In genomic region chr8:120518736-120519534, GRCm38 (mm10) we compare ENCODE assay signal across 8 mouse cellular contexts.
DNase-seq lines count a peak whose midpoint lies in the region; ATAC-seq lines count a peak whose summit lies in the region.
"Had no signal": no experiment of that assay in that cellular context is flagged by ENCODE, and none has a peak within 500 bp of the region (broad histone marks: within the 10 kb centered on the region; RNA-seq: fewer than 3 reads in every experiment).

No protein-coding gene starts in this region.

- DNase-seq in left cerebral cortex, adult 18-20 months (ENCODE audit: low spot score in 2 of 2), result peak; percentile 44 to 56
- no peak for DNase-seq in left cerebral cortex, adult 11 months (ENCODE audit: low spot score)
- DNase-seq in ZHBTc4 (ENCODE audit: low read depth, low spot score) (peak; percentile 100), adipocyte (ENCODE audit: low spot score) (no peak)
- no peak for DNase-seq in B cell, adult 2 months

- peak overlapping the region; percentile 95; the same call in 1 of the 2 replicates for H3K27ac ChIP-seq in forebrain, embryonic 15.5 days (replicated peaks)
- H3K27ac ChIP-seq in limb, embryonic 12.5 days, result 0 out of 2 replicates have a peak overlapping the region, but pooled peaks have one; percentile 1
- H3K27ac ChIP-seq: lung, embryonic 15.5 days had no signal

- H3K4me3 ChIP-seq in forebrain, embryonic 15.5 days, result no peak overlapping the region
- no peak overlapping the region for H3K4me3 ChIP-seq in limb, embryonic 12.5 days (replicated peaks)
- H3K4me3 ChIP-seq: lung, embryonic 15.5 days had no signal

- H3K36me3 ChIP-seq in forebrain, embryonic 15.5 days, result no peaks in the 10 kb centered on the region
- no peaks in the 10 kb centered on the region for H3K36me3 ChIP-seq in limb, embryonic 12.5 days
- H3K36me3 ChIP-seq: lung, embryonic 15.5 days had no signal

- H3K9me3 ChIP-seq in forebrain, embryonic 15.5 days, result no peaks in the 10 kb centered on the region
- H3K9me3 ChIP-seq in limb, embryonic 12.5 days, result no peaks in the 10 kb centered on the region
- H3K9me3 ChIP-seq: lung, embryonic 15.5 days had no signal

- no peak for ATAC-seq in forebrain, embryonic 15.5 days (replicated peaks)
- ATAC-seq in limb, embryonic 12.5 days (ENCODE audit: insufficient number of reproducible peaks, insufficient read depth, low FRiP score, low TSS enrichment, low read depth), result no peak

- H3K4me2 ChIP-seq in forebrain, embryonic 15.5 days (replicated peaks), result no peak overlapping the region
- no peak overlapping the region for H3K4me2 ChIP-seq in limb, embryonic 12.5 days
- H3K4me2 ChIP-seq: lung, embryonic 15.5 days had no signal

- peaks cover 99% of the 10 kb centered on the region for H3K4me1 ChIP-seq in forebrain, embryonic 15.5 days
- peaks cover 84% of the 10 kb centered on the region for H3K4me1 ChIP-seq in limb, embryonic 12.5 days (replicated peaks)

- WGBS in forebrain, embryonic 15.5 days, result 60% methylated on average over 14 of the region's 14 CpGs
- 57% methylated on average over 14 of the region's 14 CpGs for WGBS in limb, embryonic 12.5 days

- no peaks in the 10 kb centered on the region for H3K27me3 ChIP-seq in forebrain, embryonic 15.5 days
- peaks cover 16% of the 10 kb centered on the region for H3K27me3 ChIP-seq in limb, embryonic 12.5 days
- H3K27me3 ChIP-seq: lung, embryonic 15.5 days had no signal

- no peak overlapping the region for H3K9ac ChIP-seq in forebrain, embryonic 15.5 days (replicated peaks)
- H3K9ac ChIP-seq in limb, embryonic 12.5 days (replicated peaks), result no peak overlapping the region
- H3K9ac ChIP-seq: lung, embryonic 15.5 days had no signal

Comparison
In these comparisons a context has a peak if more than half of its experiments do, and no peak if none do; other contexts are left out.
1. DNase-seq: peak in left cerebral cortex, adult 18-20 months (2 of 2) and ZHBTc4 (single experiment); none in left cerebral cortex, adult 11 months (single experiment), B cell, adult 2 months (0 of 2) and adipocyte (single experiment).